ENCODE assay signal across 8 mouse cellular contexts in the genomic region with DNA sequence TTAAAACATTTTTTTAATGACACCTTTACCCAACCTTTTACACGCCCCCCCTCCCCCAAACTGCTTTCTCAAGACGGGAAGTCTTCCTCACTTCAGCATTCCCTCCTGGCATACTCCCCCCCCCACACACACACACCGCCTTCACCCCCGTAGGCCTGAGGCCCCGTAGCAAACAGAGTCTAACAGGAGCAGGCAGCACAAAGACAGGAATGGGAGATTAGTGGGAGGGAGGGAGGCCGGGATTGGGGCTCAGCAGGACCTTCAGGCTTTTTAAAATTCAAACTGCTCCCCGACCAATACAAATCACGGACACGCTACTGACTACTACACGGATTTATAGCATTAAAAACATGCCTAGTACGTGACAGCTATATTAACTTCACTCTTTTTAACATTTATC. TPM values are rescaled to one million over a fixed set of nuclear protein-coding genes. Genes with fewer than 3 reads are reported as not detected.
DNase-seq lines count a peak whose midpoint lies in the region; ATAC-seq lines count a peak whose summit lies in the region.

No protein-coding gene starts in this region.

- peak overlapping the region; percentile 77 for H3K4me2 ChIP-seq in forebrain, embryonic 16.5 days (ENCODE audit: low read length)
- H3K4me2 ChIP-seq in midbrain, embryonic 11.5 days, result peak overlapping the region; percentile 74

- peak overlapping the region; percentile 98 for H3K4me3 ChIP-seq in forebrain, embryonic 16.5 days (replicated peaks; ENCODE audit: low read length)
- H3K4me3 ChIP-seq in midbrain, embryonic 11.5 days (ENCODE audit: low read depth, low read length), result peak overlapping the region; percentile 97

- peak overlapping the region; percentile 46 for H3K9ac ChIP-seq in forebrain, embryonic 16.5 days (replicated peaks; ENCODE audit: low read depth, low read length)
- H3K9ac ChIP-seq in midbrain, embryonic 11.5 days (ENCODE audit: low read length), result peak overlapping the region; percentile 57; the same call in 1 of the 2 replicates

- no peaks in the 10 kb centered on the region for H3K27me3 ChIP-seq in forebrain, embryonic 16.5 days (replicated peaks; ENCODE audit: control insufficient read depth, insufficient read depth, low read length)
- no peaks in the 10 kb centered on the region for H3K27me3 ChIP-seq in midbrain, embryonic 11.5 days (ENCODE audit: control insufficient read depth, insufficient read depth, low read length)

- ATAC-seq in cerebellum, adult (ENCODE audit: insufficient number of reproducible peaks, low FRiP score, low TSS enrichment), result no peak
- no peak for ATAC-seq in forebrain, embryonic 16.5 days
- peak; percentile 22 for ATAC-seq in midbrain, embryonic 11.5 days (ENCODE audit: low FRiP score)

- no peaks in the 10 kb centered on the region for H3K36me3 ChIP-seq in forebrain, embryonic 16.5 days (ENCODE audit: control insufficient read depth, insufficient read depth)
- no peaks in the 10 kb centered on the region for H3K36me3 ChIP-seq in midbrain, embryonic 11.5 days (ENCODE audit: control insufficient read depth, insufficient read depth, low read length)

- H3K27ac ChIP-seq in forebrain, embryonic 16.5 days (ENCODE audit: low read length), result no peak overlapping the region
- H3K27ac ChIP-seq in midbrain, embryonic 11.5 days (ENCODE audit: low read depth, low read length), result no peak overlapping the region

- WGBS in forebrain, embryonic 16.5 days, result 0% methylated on average over 11 of the region's 11 CpGs
- WGBS in midbrain, embryonic 11.5 days, result 2% methylated on average over 11 of the region's 11 CpGs

- H3K9me3 ChIP-seq in forebrain, embryonic 16.5 days (ENCODE audit: control insufficient read depth, low read length), result no peaks in the 10 kb centered on the region
- H3K9me3 ChIP-seq in midbrain, embryonic 11.5 days (ENCODE audit: control insufficient read depth, low read length), result no peaks in the 10 kb centered on the region

- peak; percentile 22 to 23 for DNase-seq in cerebellum, postnatal 14 days
- DNase-seq in ZHBTc4 (ENCODE audit: low read depth, low spot score), result peak; percentile 29
- DNase-seq in kidney, adult 8-10 months, result peak; percentile 11 to 22
- peak; percentile 93 for DNase-seq in midbrain, embryonic 11.5 days (ENCODE audit: low spot score, missing footprints)
- DNase-seq in urinary bladder, postnatal 4 days (ENCODE audit: low spot score in 2 of 2), result no peak
- DNase-seq in right cerebral cortex, postnatal 25 days, result no peak

- peaks cover 22% of the 10 kb centered on the region for H3K4me1 ChIP-seq in forebrain, embryonic 16.5 days (replicated peaks; ENCODE audit: control insufficient read depth, insufficient read depth, low read length)
- peaks cover 13% of the 10 kb centered on the region for H3K4me1 ChIP-seq in midbrain, embryonic 11.5 days (ENCODE audit: control insufficient read depth, insufficient read depth, low read length)

RNA-seq across cellular contexts. Expression of a gene that starts 2.1 kb away (rescaled TPM):
- 18.1 and 21.1 TPM in 2 replicates for polyA plus RNA-seq in forebrain, embryonic 16.5 days (2015; fragmentation: Nextera tagmentation; extraction: Ambion mirVana)
- polyA plus RNA-seq in midbrain, embryonic 11.5 days (2014; fragmentation: Nextera tagmentation; extraction: Ambion mirVana), result 24.8 and 26.6 TPM in 2 replicates

Comparison
In these comparisons a context has a peak if more than half of its experiments do, and no peak if none do; other contexts are left out.
1. DNase-seq: peak in cerebellum, postnatal 14 days (2 of 2), ZHBTc4 (single experiment), kidney, adult 8-10 months (2 of 2) and midbrain, embryonic 11.5 days (single experiment); none in urinary bladder, postnatal 4 days (0 of 2) and right cerebral cortex, postnatal 25 days (single experiment).